8 mouse cellular contexts compared by ENCODE assay signal in genomic region chr3:89774236-89774960, GRCm38 (mm10). TPM values are rescaled to one million over a fixed set of nuclear protein-coding genes. Genes with fewer than 3 reads are reported as not detected.
A peak's percentile ranks its signal among the peaks of the same experiment; 100 is the strongest.
DNase-seq lines count a peak whose midpoint lies in the region; ATAC-seq and TF ChIP-seq lines count a peak whose summit lies in the region.

No protein-coding gene starts in this region.

- no peaks in the 10 kb centered on the region for H3K27me3 ChIP-seq in hindbrain, embryonic 16.5 days (replicated peaks; ENCODE audit: control insufficient read depth, insufficient read depth, low read length)
- no peaks in the 10 kb centered on the region for H3K27me3 ChIP-seq in midbrain, embryonic 10.5 days (ENCODE audit: low read depth, poor library complexity, severe bottlenecking)

- TF ChIP-seq CTCF in layer of hippocampus, adult 2 months (conservative IDR thresholded peaks at IDR 0.05): 0 out of 2 replicates have a peak, but pooled peaks have one; percentile 12
- no peak for TF ChIP-seq CTCF in cortical plate, adult 2 months (IDR thresholded peaks at IDR 0.05; ENCODE audit: extremely low read depth, insufficient read depth, low read length)

- H3K9ac ChIP-seq in hindbrain, embryonic 16.5 days (ENCODE audit: low read depth, low read length): peak overlapping the region; percentile 100

- no peak for TF ChIP-seq POLR2A in cortical plate, adult 2 months (IDR thresholded peaks at IDR 0.05; ENCODE audit: extremely low read depth, insufficient read depth, low read length)

- H3K9me3 ChIP-seq in hindbrain, embryonic 16.5 days (ENCODE audit: control insufficient read depth, low read length): no peaks in the 10 kb centered on the region
- H3K9me3 ChIP-seq in midbrain, embryonic 10.5 days (replicated peaks): no peaks in the 10 kb centered on the region

- DNase-seq in layer of hippocampus, adult 2 months (ENCODE audit: low spot score in 2 of 2): no peak
- DNase-seq in layer of hippocampus, postnatal 25 days (ENCODE audit: extremely low spot score in 1 of 2, low spot score in 1 of 2): no peak
- no peak for DNase-seq in midbrain, embryonic 10.5 days (ENCODE audit: low spot score)
- no peak for DNase-seq in embryo, embryonic 9.5 days (ENCODE audit: extremely low spot score)
- DNase-seq in right cerebral cortex, postnatal 25 days: no peak

- ATAC-seq in hindbrain, embryonic 16.5 days: no peak
- no peak for ATAC-seq in erythroid progenitor cell, adult 5-6 weeks (replicated peaks; ENCODE audit: low FRiP score, poor library complexity, severe bottlenecking)

- H3K27ac ChIP-seq in layer of hippocampus, adult 2 months: peak overlapping the region; percentile 95
- no peak overlapping the region for H3K27ac ChIP-seq in cortical plate, adult 2 months (ENCODE audit: insufficient read depth, low read length)
- H3K27ac ChIP-seq in hindbrain, embryonic 16.5 days (ENCODE audit: low read depth, low read length): peak overlapping the region; percentile 95
- peak overlapping the region; percentile 98 for H3K27ac ChIP-seq in midbrain, embryonic 10.5 days (replicated peaks)

- H3K36me3 ChIP-seq in hindbrain, embryonic 16.5 days (ENCODE audit: control insufficient read depth, insufficient read depth, low read length): peaks cover 21% of the 10 kb centered on the region
- H3K36me3 ChIP-seq in midbrain, embryonic 10.5 days: peaks cover 44% of the 10 kb centered on the region

- H3K4me3 ChIP-seq in layer of hippocampus, adult 2 months: peak overlapping the region; percentile 78
- H3K4me3 ChIP-seq in cortical plate, adult 2 months (ENCODE audit: insufficient read depth, low read length): peak overlapping the region; percentile 76
- H3K4me3 ChIP-seq in hindbrain, embryonic 16.5 days (ENCODE audit: low read length): peak overlapping the region; percentile 88
- H3K4me3 ChIP-seq in midbrain, embryonic 10.5 days: peak overlapping the region; percentile 99

- H3K4me1 ChIP-seq in cortical plate, adult 2 months (ENCODE audit: control insufficient read depth, insufficient read depth, low read length): peaks cover 7% of the 10 kb centered on the region
- H3K4me1 ChIP-seq in hindbrain, embryonic 16.5 days (ENCODE audit: control insufficient read depth, insufficient read depth, low read depth, low read length): peaks cover 29% of the 10 kb centered on the region
- H3K4me1 ChIP-seq in midbrain, embryonic 10.5 days: peaks cover 49% of the 10 kb centered on the region

- peak overlapping the region; percentile 92 for H3K4me2 ChIP-seq in hindbrain, embryonic 16.5 days (ENCODE audit: low read length)

- whole genome bisulfite sequencing in hindbrain, embryonic 16.5 days: 46% methylated on average over 15 of the region's 15 CpGs
- WGBS in midbrain, embryonic 10.5 days: 61% methylated on average over 15 of the region's 15 CpGs

RNA-seq across cellular contexts. Expression of gene Ube2q1, which starts 1.0 kb away (rescaled TPM):
- 10 to 100 TPM; 95.0 to 98.4 TPM for total RNA-seq in layer of hippocampus, adult 2 months (2021)
- 10 to 100 TPM; 92.7 to 95.9 TPM for total RNA-seq in layer of hippocampus, postnatal 25 days (2021)
- polyA plus RNA-seq in cortical plate, adult 2 months (2012; rRNA removed): 51.7 and 53.2 TPM in 2 replicates
- polyA plus RNA-seq in hindbrain, embryonic 16.5 days (2015; fragmentation: Nextera tagmentation; extraction: Ambion mirVana): 9.7 and 10.5 TPM in 2 replicates
- 12.5 and 12.9 TPM in 2 replicates for polyA plus RNA-seq in midbrain, embryonic 10.5 days (2016; fragmentation: Nextera tagmentation; extraction: Ambion mirVana)
- 19.1 and 23.1 TPM in 2 replicates for total RNA-seq in erythroid progenitor cell, adult 5-6 weeks (2015; ENCODE audit: low replicate concordance)
- total RNA-seq in erythroid progenitor cell, adult 5-6 weeks (2017; ENCODE audit: low replicate concordance): 13.3 and 17.6 TPM in 2 replicates

RNA-seq across cellular contexts. Expression of gene Chrnb2, which starts 10.0 kb away (rescaled TPM):
- 10 to 100 TPM; 29.6 to 30.9 TPM for total RNA-seq in layer of hippocampus, adult 2 months (2021)
- 10 to 100 TPM; 28.2 to 30.5 TPM for total RNA-seq in layer of hippocampus, postnatal 25 days (2021)
- 22.6 and 22.9 TPM in 2 replicates for polyA plus RNA-seq in cortical plate, adult 2 months (2012; rRNA removed)
- polyA plus RNA-seq in hindbrain, embryonic 16.5 days (2015; fragmentation: Nextera tagmentation; extraction: Ambion mirVana): 23.5 and 27.7 TPM in 2 replicates
- 5.9 and 11.3 TPM in 2 replicates for polyA plus RNA-seq in midbrain, embryonic 10.5 days (2016; fragmentation: Nextera tagmentation; extraction: Ambion mirVana)
- not detected in 2 replicates for total RNA-seq in erythroid progenitor cell, adult 5-6 weeks (2015; ENCODE audit: low replicate concordance)
- 0.13 and 0.23 TPM in 2 replicates for total RNA-seq in erythroid progenitor cell, adult 5-6 weeks (2017; ENCODE audit: low replicate concordance)

RNA-seq across cellular contexts. Expression of gene She, which starts 56.8 kb away (rescaled TPM):
- total RNA-seq in layer of hippocampus, adult 2 months (2021): 1 to 10 TPM; 2.8 to 3.1 TPM
- total RNA-seq in layer of hippocampus, postnatal 25 days (2021): 1 to 10 TPM; 2.7 to 3.1 TPM
- polyA plus RNA-seq in cortical plate, adult 2 months (2012; rRNA removed): 2.2 TPM in 2 replicates
- polyA plus RNA-seq in hindbrain, embryonic 16.5 days (2015; fragmentation: Nextera tagmentation; extraction: Ambion mirVana): 1.2 and 1.4 TPM in 2 replicates
- 2.0 and 2.1 TPM in 2 replicates for polyA plus RNA-seq in midbrain, embryonic 10.5 days (2016; fragmentation: Nextera tagmentation; extraction: Ambion mirVana)
- not detected in 2 replicates for total RNA-seq in erythroid progenitor cell, adult 5-6 weeks (2015; ENCODE audit: low replicate concordance)
- 0.13 TPM in 1 of 2 replicates, not detected in the other for total RNA-seq in erythroid progenitor cell, adult 5-6 weeks (2017; ENCODE audit: low replicate concordance)

RNA-seq across cellular contexts. Expression of gene Adar, which starts 59.6 kb away (rescaled TPM):
- 100 to 1,000 TPM; 122 to 133 TPM for total RNA-seq in layer of hippocampus, adult 2 months (2021)
- 100 to 1,000 TPM; 104 to 112 TPM for total RNA-seq in layer of hippocampus, postnatal 25 days (2021)
- polyA plus RNA-seq in cortical plate, adult 2 months (2012; rRNA removed): 111 and 118 TPM in 2 replicates
- 25.2 and 32.4 TPM in 2 replicates for polyA plus RNA-seq in hindbrain, embryonic 16.5 days (2015; fragmentation: Nextera tagmentation; extraction: Ambion mirVana)
- 13.6 and 16.4 TPM in 2 replicates for polyA plus RNA-seq in midbrain, embryonic 10.5 days (2016; fragmentation: Nextera tagmentation; extraction: Ambion mirVana)
- total RNA-seq in erythroid progenitor cell, adult 5-6 weeks (2015; ENCODE audit: low replicate concordance): 36.0 and 68.1 TPM in 2 replicates
- total RNA-seq in erythroid progenitor cell, adult 5-6 weeks (2017; ENCODE audit: low replicate concordance): 63.2 and 84.3 TPM in 2 replicates

Comparison
In these comparisons a context has a peak if more than half of its experiments do, and no peak if none do; other contexts are left out.
1. RNA of gene Chrnb2, which starts 10.0 kb away (total RNA-seq): 29.6 to 30.9 TPM in layer of hippocampus, adult 2 months and 28.2 to 30.5 TPM in layer of hippocampus, postnatal 25 days; 0.13 to 0.23 TPM in erythroid progenitor cell, adult 5-6 weeks; every median in the first group is over 10 times any median in the second.
2. Peak in every context shown above with its lines, with median percentiles within 50 percentile points of each other: H3K4me3 ChIP-seq.